Mouse (Mus musculus) left cerebral cortex, postnatal 14 days (tissue): ENCODE measurements at regions not wholly inside any gene's neighbourhood (a gene's known extent, or its start where the extent isn't known, plus 50 kb on each side); places are given as distances from the start of the nearest gene placed in this dataset.
"Not testable (repeated sequence)": the region's sequence is repeated elsewhere in the genome, so short reads cannot be mapped to it uniquely, and the experiment has no call there.

Source experiments
- DNase-seq, 2 experiments: peaks; one replicate each; pipeline ENCODE4 v3.0.0; 2021 to 2022; ENCODE audit warnings: low spot score in 2 of 2, mixed read lengths in 1 of 2
- intact Hi-C: fragments of 180-260 bp; cut with DNase I; formaldehyde crosslinking; loops from one replicate; pipeline ENCODE4 v1.15.1; 2025

- intact Hi-C loops: no loop called here
- no peak for DNase-seq
These were observed 278.5 kb downstream of the Abcc12 start for GRCm38 (mm10) chr8:86301885-86302509.

DNA sequence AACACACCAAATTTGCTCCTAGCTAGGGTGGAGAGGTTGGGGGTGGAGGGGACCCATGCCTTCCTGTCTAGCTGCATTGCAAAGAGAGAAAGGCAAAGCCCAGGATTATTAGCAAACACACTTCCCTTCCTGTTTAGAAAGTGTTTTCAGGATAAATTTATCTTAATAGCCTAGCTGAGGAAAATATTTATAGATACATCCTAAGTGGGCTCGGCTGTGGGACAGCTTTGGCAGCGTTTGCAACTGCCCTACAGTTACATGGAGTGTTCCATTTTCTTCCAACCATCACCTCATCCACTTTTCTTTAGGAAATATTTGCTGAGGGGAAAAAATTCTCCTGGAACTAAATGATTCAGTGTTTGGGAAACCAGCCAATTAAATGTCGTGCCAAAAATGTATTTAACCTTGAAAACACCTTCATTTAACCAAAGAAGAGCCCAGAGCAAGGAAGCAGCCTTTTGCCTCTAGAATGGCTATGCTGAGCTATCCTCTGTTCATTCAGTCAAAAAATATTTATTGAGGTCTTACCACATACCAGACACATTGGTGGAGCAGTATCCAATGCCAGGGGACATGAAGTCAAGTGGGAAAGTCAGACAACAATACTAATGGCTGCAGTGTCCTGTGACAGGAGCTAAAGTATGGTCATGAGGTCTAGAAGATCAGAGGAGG, 291.6 kb downstream of the Abcc12 start:
- intact Hi-C loops: no loop called here
- no peak for DNase-seq

- intact Hi-C loops: no loop called here
- DNase-seq: peak; percentile 21 to 41
These were observed 297.6 kb downstream of the Abcc12 start for GRCm38 (mm10) chr8:86282922-86283321.

DNA sequence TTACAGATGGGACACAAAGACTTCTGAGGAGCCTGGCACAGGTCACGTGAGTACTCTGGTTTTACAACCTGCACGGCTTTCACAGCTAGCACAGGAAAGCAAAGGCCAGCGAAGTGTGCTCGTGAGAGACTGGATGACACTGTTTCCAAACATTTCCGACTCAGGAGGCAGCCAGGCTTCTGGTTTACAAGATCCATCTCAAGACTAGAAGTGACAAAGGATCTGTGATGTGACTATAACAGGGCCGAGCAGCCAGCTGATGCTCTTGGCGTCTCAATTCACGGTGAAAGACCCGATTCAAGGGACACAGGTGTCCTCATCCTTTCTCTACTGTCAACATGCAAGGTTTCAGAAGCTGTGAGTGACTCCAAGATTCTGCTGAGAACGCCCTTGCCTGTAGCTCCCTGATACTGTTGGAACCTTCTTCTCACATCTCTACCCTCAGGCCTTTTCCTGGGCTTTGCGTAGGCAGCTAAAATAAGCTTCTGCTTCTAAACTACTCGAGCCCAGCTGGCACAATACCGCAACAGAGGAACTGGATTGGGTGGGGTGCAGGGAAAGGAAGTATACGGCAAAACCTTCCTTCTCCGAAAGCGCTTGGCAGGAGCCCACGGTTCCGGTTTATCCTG, 300.3 kb downstream of the Abcc12 start:
- intact Hi-C loops: no loop called here
- peak; percentile 71 to 82 for DNase-seq

- intact Hi-C loops: loop anchor here (5.0 kb wide), 1 partner anchor 57 kb away; no protein-coding TSS in a partner anchor
- peak in 1 of 2 experiments; percentile 13 for DNase-seq
These were observed 304.8 kb downstream of the Abcc12 start for GRCm38 (mm10) chr8:86275699-86276098.

DNA sequence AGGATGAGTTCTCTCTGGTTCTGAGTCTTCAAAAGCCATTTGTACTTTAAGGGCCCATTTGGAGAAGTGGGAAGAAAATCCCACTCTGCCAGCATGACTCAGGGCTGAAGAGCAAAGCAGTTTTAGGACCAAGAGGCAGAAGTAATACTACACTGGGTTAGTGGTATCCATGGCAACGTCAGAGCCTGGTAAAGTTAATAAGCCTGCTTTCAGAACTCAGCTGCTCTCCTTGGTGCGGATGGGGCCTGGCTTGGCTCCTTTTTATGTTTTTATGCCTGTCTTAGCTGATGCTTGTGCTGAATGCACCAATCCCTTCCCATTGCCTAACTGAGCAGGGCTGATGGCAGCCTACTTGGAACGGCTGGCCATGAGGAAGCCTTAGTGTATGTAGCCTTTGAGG, 306.7 kb downstream of the Abcc12 start:
- peak; percentile 58 to 64 for DNase-seq
- intact Hi-C loops: no loop called here

DNA sequence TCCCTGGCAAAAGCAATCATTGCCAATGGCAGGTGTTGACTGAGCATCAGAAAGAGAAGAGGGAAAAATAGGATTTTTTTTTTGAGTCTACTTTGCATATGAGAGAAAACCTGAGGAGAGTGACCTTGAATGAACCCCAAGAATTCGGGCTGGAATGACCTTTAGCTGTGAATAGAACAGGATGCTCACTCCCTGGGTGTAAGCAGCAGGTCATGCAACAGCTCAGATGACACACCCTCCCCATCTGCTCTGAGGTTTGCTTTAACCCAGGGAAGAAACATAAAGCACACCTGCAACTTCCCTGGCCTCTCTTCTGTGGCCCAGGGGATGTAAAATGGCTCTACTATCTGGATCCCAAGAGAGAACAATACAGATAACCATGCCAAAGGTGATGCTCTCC, 307.9 kb downstream of the Abcc12 start:
- DNase-seq: no peak
- intact Hi-C loops: no loop called here

DNA sequence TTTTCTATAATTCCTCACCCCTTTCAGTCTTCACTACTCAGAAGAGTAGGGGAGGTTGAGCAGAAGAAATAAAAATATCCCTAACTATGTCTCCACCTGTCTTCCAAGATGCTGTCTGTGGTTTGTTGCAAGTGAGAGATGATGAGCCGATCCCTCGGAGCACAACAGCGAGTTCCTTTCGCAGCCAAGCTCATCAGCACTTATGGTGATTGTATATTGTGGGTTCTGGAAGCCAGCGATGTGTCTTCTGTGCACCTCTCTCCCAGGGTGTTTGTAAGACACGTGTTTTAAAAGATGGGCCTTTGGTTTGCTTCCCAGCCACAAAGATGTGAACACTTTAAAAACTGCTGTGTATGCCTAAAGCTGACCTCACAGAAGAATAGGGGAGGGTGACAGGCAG, 309.0 kb downstream of the Abcc12 start:
- intact Hi-C loops: no loop called here
- DNase-seq: peak in 1 of 2 experiments; percentile 48

DNA sequence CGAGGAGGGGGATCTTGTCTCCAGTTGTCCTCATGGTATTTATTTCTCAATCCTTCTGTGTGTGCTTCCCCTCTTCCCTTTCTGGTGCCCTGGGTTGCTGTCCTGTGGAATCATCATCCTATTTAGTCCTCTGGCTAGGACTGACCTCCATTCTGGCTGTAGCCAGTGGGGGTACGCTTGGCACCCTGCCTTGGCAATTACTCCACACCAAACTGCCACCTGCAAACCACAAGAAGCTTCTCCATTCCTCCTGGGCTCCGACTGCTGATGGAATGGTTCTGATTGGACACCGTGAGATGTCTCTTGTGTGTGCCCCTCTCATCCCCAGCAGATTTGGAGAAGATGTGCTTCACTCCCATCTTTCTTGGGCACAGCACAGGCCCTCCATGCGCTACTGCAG, 322.5 kb downstream of the Abcc12 start:
- intact Hi-C loops: no loop called here
- no peak for DNase-seq

DNA sequence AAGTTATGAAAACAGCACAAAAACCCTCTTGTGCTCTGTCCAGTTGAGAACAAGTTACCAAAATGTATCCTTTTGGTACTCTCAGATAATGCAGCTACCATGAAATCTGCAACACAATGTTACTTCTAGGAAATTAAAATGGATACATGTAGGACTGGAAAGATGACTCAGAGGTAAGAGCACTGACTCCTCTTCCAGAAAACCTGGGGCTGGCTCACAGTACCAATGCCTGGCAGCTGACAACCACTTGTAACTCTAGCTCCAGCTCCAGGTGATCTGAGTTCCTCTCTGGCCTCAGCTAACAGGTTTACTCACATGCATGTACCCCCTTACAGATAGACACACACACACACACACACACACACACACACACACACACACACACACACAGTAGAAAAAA, 325.1 kb downstream of the Abcc12 start:
- no peak for DNase-seq
- intact Hi-C loops: no loop called here

DNA sequence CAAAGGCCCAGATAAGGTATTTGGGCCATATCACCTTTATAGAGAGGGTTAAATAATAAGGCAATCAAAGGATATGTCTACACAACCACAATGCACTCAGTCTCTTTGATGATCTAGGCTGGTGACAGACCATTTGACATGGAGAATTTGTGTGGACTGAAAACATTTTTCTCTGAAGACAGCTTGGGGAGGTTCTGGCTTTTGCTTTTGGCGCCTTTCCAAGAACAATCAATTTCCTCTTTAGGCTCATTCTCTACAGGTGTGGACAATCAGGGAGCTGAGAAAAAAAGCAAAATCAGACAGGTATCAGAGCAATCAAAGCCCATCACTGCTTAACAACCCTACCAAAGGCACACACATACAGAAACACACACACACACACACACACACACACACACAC, 325.8 kb downstream of the Abcc12 start:
- DNase-seq: no peak
- intact Hi-C loops: no loop called here

DNA sequence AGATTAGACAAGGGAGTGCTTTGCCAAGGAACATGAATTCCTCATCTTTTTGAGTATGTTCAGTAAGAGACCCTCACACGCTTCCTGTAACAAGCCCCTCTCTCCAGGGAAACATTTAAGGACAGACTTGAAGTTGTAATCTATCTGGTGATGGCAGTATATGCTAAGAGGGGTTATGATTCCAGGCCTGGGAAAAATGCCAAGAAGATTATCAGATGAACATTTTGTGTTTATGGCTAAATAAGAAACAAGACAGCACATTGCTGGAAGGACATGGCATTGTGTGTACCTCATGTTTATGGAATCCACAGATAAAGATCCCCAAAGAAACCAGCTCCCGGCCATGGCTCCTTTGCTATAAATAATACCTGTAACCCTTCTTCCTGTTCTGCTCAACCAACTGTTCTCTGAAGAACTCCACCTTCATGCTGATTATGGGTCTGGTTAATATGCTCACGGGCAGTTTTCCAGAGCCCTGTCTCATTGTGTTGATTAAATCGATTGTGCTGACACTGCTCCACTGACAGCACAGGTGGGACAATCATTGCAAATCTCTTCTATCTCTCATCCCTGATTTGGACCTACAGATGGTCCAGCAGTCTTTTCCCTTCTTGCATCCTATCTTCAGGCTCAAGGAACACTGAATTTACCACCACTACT, 327.7 kb downstream of the Abcc12 start:
- DNase-seq: no peak
- intact Hi-C loops: no loop called here

GRCm38 (mm10) chr8:86234696-86235095, 345.8 kb downstream of the Abcc12 start:
- DNase-seq: no peak
- intact Hi-C loops: no loop called here

DNA sequence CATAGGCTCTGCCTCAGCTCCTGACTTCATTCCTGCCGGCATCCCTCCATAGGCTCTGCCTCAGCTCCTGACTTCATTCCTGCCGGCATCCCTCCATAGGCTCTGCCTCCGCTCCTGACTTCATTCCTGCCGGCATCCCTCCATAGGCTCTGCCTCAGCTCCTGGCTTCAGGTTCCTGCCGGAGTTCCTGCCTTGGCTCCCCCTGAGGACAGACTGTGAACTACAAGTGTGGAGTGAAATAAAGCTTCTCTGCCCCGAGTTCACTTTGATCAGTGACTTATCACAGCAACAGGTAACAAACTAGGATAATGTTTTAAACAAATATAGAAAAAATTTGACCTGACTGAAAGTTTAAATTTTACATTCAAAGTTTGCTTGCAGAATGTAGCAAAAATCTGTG, 348.5 kb downstream of the Abcc12 start:
- intact Hi-C loops, DNase-seq: not testable (repeated sequence)

DNA sequence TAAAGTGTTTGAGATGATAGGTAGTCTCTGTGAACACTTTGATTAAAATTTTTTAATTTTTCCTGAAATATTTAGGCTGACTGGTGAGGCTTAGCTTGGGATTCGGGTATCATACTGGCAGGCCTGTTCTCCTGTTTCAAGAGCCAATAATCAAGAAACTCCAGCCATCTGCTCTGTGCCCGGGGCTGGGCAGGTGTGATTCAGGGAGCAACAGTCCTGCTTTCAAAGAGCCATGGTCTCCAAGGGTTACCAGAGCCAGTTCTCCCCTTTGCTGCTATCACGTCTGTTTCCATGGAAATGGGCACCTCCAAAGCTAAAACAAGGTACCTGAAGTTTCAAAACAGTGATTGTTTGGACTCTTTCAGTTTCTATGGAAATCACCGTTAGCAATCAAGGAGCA, 355.6 kb downstream of the Abcc12 start:
- intact Hi-C loops: no loop called here
- DNase-seq: no peak

DNA sequence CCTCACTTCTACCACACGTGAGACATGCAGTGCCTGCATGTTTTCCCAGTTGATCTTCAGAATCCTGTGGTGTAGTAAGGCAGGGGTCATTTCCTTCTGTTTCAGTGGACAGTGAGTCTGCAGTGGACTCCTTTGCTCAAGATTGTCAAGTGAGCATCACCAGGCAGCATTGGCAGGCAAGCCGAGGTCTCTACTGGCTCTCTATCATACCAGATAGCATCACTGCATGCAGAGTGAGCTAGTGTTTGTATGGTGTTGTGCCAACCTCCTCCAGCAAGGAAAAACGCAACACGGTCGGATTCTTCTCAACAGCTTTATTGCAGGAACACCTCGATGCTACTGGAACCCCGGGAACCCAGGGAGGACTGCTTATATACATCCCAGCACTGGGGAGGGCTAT, 357.8 kb downstream of the Abcc12 start:
- no peak for DNase-seq
- intact Hi-C loops: no loop called here

DNA sequence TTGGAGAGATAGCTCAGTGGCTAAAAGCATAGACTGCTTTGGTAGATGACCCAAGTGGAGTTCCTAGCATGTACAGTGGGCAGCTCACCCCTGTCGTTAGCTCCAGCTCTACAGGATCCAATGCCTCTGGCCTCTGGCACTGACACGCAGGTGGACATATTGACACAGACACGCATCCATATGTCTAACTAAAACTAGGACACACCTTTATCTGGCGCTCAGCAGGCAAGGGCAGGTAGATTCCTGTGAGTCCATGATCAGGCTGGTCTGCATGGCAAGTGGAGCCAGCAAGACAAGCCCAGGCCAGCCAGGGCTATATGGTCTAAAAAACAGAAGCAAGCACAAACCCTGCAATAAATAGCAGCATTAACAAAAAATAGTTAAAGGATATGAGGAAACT, 358.3 kb downstream of the Abcc12 start:
- no peak for DNase-seq

DNA sequence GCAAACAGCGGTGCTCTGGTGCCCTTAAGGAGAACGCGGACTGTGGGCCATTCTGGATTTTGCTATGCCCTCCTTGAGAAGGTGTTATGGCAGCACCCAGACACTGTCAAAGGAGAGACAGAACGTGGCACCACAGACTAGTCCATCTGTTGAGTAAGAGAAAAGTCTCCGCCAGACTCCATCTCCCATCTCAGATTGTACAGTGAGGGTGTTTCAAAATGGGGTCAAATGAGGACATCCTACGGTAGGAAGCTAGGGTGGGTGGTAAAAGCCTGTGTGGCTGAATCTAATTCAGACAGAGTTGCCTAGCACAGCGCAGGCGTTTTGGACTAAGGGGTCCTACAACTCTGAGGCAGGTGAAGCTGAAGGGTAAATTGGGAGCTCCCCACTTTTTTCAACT, 366.1 kb downstream of the Abcc12 start:
- DNase-seq: peak; percentile 25 to 47
- intact Hi-C loops: no loop called here

More for the DNA sequence above, 358.3 kb downstream of the Abcc12 start:
- intact Hi-C loops: no loop called here

DNA sequence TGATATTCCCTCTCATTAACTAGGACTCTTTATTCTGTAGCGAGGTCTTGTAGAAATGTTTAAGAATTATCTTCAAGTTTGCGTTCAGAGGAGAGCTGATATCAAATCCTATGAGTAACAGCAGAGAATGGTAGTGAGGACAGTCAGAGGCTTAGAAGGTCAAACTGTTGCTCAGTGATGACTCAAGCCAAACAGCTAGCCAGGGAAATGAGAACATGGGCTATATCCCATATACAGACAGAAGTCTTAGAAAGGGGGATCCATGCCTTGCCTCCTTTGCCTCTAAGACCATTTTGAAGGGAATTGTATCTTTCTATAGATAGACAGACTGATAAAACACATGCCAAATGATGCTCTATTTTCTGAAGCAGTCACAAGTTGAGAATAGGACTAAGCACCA, 368.0 kb downstream of the Abcc12 start:
- intact Hi-C loops: no loop called here
- no peak for DNase-seq

DNA sequence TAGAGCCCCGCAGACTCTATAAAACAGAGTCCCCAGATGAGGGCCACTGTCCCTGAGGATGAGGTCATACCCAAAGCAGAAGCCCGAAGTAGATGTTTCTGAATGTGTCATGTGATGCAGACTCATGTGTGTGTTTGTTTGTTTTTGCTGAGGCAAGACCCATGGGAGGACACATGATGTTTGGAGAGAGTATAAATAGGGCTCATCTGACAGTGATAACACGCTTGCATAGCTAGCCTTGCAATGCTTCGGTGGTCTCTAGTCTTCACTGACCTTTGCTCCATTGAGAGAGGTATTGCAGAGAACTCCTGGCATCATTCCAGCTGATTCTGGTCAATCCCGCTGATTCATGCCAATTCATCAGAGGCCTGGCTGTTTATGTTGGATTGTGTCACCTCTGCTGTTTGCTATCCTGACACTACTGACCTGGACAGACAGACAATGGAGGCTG, 368.1 kb downstream of the Phkb start:
- intact Hi-C loops: no loop called here
- DNase-seq: no peak
